Mouse (Mus musculus): ENCODE measurements around the gene Cd2bp2.

Cd2bp2 gene

GRCm38 (mm10) chr7:127152464-127152863 lies 43.4 kb downstream of the Cd2bp2 start:
- in situ Hi-C loops (cut with MboI, MseI) = loop anchor here in 1 of 2 experiments (25.0 kb wide), 1 partner anchor 935 kb away; no protein-coding TSS in a partner anchor

DNA sequence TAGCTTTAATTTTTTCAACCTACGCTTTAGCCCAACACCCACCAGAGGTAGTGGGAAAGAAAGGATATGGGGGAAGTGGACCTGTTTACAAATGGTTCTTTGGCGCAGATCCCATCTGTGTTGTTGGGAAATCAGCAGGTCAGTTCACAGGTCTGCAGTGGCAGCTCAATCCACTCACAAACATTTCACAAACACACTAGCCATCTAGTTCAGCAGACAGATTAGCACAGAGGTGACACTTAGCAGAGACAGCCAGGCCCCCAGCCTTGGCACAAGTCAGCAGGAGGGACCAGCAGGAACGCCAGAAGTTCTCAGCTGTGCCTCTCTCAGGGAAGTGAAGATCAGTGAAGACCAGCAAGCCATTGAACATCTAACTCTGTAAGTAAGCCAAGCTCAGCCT lies 47.9 kb downstream of the Cd2bp2 start:
- in situ Hi-C loops (cut with MboI, MseI) = no loop called here

DNA sequence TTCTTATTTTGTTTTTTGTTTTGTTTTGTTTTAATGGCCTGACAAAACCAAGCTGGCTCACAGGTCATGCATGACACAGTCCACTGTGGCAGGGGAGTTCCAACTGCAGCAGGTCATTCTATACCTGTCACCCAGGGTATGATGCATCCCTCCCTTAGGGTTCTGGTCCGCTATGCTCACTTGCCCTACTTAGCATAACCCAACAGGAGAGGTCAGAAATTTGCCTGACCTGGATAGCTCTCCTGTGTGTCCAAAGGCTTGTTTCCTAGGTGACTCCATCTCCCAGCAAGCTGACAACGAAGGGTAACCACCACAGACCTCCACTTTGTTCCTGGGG lies 49.6 kb downstream of the Cd2bp2 start:
- in situ Hi-C loops (cut with MboI, MseI) = no loop called here

DNA sequence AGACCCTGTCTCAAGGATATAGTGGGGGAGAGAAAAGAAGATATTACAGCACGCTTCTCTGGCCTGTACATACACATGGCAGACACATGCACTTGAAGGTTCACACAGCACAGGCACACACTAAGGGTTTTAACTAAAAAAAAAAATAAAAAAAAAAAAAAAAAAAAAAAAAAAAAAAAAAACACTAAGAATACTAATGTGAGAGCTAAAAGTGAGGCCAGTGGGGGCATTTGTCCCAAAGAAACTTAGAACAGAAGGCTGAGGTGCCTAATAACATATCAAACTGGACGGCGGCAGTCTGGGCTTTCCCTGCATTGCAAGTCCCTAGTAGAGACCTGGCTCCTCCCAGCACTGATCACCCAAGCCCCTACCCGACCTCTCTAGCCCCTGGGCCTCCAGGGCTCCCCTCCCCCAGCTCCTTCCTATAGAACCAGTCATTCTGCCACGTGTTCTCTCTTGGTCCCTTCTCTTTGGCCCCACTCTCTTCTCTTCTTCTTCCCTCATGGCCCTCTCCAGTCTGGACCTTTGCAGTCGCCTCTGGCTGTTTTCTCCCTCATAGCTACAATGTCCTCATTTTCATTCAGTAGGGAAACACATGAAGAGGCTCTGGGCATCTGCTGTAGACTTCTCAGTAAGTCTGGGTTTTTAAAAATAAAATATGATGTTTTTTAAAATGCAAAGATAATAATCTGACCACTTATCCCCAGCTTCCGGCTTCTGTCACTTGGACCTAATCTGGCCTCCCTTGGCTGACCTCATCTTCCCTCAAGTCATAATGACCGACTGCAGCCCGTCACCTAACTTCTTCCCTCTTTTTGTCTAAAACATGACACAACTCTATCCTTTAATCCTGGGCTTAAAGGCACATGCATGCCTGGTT lies 50.2 kb downstream of the Cd2bp2 start:
- in situ Hi-C loops (cut with MboI, MseI) = no loop called here

DNA sequence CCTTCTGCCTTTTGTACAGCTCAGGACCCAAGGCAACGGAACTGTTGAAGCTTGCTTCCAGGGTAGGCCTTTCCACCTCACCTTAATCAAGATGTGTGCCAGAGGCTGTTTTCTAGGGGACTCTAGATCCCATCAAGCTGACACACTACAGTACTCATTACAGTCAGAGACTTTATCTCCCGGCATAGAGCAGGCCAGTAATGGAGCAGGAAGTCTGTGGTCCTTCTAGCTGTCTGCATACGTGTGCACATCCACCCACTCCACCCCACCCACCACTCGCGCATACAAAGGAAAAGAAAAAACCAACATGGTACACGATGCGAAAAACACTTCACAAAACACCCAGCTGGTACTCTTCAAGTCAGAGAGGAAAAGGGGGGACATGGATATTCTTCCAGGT lies 51.4 kb downstream of the Cd2bp2 start:
- in situ Hi-C loops (cut with MboI, MseI) = no loop called here

GRCm38 (mm10) chr7:127142666-127143065 lies 53.2 kb downstream of the Cd2bp2 start:
- in situ Hi-C loops (cut with MboI, MseI) = no loop called here

DNA sequence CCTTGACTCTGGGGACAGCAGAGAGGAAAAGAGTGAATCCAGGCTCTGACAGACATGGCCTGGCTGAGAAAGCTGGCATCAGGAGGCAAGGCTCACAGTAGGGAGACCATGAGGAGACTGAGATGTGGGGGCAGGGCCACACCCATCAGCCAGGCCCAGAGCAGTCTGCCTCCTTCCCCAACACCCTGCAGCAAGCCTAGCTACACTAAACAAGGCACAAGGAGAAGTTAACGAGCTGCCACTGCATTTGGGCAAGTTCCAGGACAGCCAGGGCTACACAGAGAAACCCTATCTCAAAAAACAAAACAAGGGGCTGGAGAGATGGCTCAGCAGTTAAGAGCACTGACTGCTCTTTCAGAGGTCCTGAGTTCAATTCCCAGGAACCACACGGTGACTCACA lies 53.6 kb downstream of the Cd2bp2 start:
- in situ Hi-C loops (cut with MboI, MseI) = no loop called here

All from T-helper 17 cell (primary cell).